Mouse (Mus musculus) small intestine, adult 2 months (tissue): Measurements from ENCODE around the gene Lamc2.

Source experiments
- CTCF ChIP-seq: fragments of 200-500 bp; IDR thresholded peaks from 2 replicates; pipeline ENCODE4 v1.5.1; 2012; ENCODE audit warnings: low read depth, mild to moderate bottlenecking, control low read depth, inconsistent platforms, low read length, moderate library complexity, mixed read lengths; ENCODE audit not compliant: insufficient replicate concordance, insufficient read length; ENCODE audit errors: extremely low read depth
- POLR2A ChIP-seq: fragments of 200-500 bp; IDR thresholded peaks from 2 replicates; pipeline ENCODE4 v1.6.1; 2012; ENCODE audit warnings: low read depth, mild to moderate bottlenecking, control low read depth, inconsistent platforms, low read length, moderate library complexity

DNA sequence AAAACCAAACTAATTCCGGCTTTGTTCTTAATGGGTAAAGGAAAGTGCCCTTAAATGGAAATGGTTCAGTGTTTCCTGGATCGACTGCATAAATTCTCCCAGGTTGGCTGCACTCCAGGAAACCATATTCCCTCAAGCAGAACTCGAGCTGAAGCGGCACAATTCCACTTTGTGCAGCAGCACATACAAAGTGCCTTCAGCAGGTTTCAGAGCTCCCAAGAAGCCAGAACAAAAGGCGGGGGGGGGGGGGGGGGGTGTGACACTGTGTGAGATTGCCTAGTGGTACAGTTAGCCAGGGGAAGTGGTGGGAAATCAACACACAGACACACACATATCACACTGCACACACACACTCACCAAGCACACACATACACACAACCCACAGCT lies 5.7 kb upstream of the Lamc2 start:
- TF ChIP-seq POLR2A (no peak), CTCF (no peak)
